Mouse (Mus musculus) kidney, embryonic 16.5 days (tissue): ENCODE results near the gene Rgl1. TPM values are rescaled to one million over a fixed set of nuclear protein-coding genes. Genes with fewer than 3 reads are reported as not detected.
"Not testable (repeated sequence)": the region's sequence is repeated elsewhere in the genome, so short reads cannot be mapped to it uniquely, and the experiment has no call there.

Experiments used
- ATAC-seq: fragments of 200-750 bp; cut with Nextera tagmentation; 2 replicates; pipeline ENCODE4 v1.8.0; 2017; ENCODE audit warnings: moderate TSS enrichment; ENCODE audit not compliant: low FRiP score, low TSS enrichment
- H3K27ac ChIP-seq: fragments of 300-500 bp; sonication (generic); 2 replicates; pipeline ENCODE4 v1.5.1; 2014; ENCODE audit warnings: low read length
- H3K27me3 ChIP-seq: fragments of 300-500 bp; sonication (generic); 2 replicates; pipeline ENCODE4 v1.6.1; 2014; ENCODE audit warnings: low read length, control low read depth, mixed read lengths; ENCODE audit not compliant: insufficient read depth
- H3K36me3 ChIP-seq: fragments of 300-500 bp; sonication (generic); 2 replicates; pipeline ENCODE4 v1.6.1; 2014; ENCODE audit warnings: low read length, control low read depth, mixed read lengths; ENCODE audit not compliant: insufficient read depth
- H3K4me1 ChIP-seq: fragments of 300-500 bp; sonication (generic); 2 replicates; pipeline ENCODE4 v1.6.1; 2014; ENCODE audit warnings: low read length, control low read depth, mixed read lengths; ENCODE audit not compliant: insufficient read depth
- H3K4me2 ChIP-seq: fragments of 300-500 bp; sonication (generic); replicated peaks from 2 replicates; pipeline ENCODE4 v1.6.1; 2014; ENCODE audit warnings: low read depth, low read length
- H3K4me3 ChIP-seq: fragments of 300-500 bp; sonication (generic); 2 replicates; pipeline ENCODE4 v1.5.1; 2014; ENCODE audit warnings: mild to moderate bottlenecking, low read length
- H3K9ac ChIP-seq: fragments of 300-500 bp; sonication (generic); replicated peaks from 2 replicates; pipeline ENCODE4 v1.6.1; 2014; ENCODE audit warnings: low read length
- H3K9me3 ChIP-seq: fragments of 300-500 bp; sonication (generic); 2 replicates; pipeline ENCODE4 v1.6.1; 2016; ENCODE audit warnings: low read length, control low read depth
- whole genome bisulfite sequencing: fragments of 180-500 bp; shearing (Covaris S2); extraction: QIAGEN DNeasy Blood & Tissue Kit; methylation state at CpG from one replicate; pipeline ENCODE4 v1.1.7; 2014; 5-methylcytosine and 5-hydroxymethylcytosine counted together
- polyA plus RNA-seq: library from polyadenylated mRNA; unstranded; fragments of >200 nt; fragmentation: Nextera tagmentation; extraction: Ambion mirVana; gene quantifications from 2 replicates; pipeline ENCODE4 v1.2.1, GENCODE M21; 2015

Gene Rgl1
- polyA plus RNA-seq, 1 experiment from 2014 or later = 58.6 TPM

DNA sequence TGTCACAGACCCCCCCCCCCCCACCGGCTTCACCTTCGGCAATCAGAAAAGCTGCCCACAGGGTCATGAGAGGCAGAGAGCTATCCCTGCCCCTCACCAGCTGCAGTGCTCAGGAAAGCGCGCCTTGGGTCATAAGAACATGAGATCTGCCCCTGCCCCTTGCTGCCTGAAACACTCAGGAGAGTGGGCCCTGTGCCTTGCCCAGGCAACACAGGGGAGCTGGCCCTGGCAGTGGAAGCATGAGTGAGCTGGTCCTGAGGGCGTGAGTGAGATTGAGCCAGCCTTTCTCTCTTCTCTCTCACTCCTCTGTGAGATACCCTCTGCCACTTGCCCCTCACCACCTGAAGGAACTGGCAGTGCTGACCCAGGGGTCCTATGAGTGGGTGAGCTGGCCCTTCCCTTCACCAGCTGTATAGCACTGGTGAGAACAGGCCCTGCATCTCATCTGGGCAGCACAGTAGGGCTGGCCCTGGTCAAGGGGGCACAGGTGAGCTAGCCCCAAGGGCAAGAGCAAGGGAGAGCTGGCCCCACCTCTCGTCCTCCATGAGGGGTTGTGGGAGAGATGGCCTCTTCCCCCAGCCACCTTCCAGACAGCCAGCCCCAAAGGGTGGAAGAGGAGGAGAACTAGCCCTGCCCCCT, 115.2 kb downstream of the Rgl1 start:
- Histone ChIP-seq H3K9me3 (no peaks in the 10 kb centered on the region), H3K36me3 (no peaks in the 10 kb centered on the region), H3K27me3 (no peaks in the 10 kb centered on the region), H3K4me3 (no peak overlapping the region), H3K4me1 (no peaks in the 10 kb centered on the region), H3K27ac (no peak overlapping the region), H3K4me2 (no peak overlapping the region), H3K9ac (no peak overlapping the region)
- ATAC-seq = 0 out of 2 replicates have a peak, but pooled peaks have one; percentile 27
- WGBS = 89% methylated on average over 5 of the region's 6 CpGs

DNA sequence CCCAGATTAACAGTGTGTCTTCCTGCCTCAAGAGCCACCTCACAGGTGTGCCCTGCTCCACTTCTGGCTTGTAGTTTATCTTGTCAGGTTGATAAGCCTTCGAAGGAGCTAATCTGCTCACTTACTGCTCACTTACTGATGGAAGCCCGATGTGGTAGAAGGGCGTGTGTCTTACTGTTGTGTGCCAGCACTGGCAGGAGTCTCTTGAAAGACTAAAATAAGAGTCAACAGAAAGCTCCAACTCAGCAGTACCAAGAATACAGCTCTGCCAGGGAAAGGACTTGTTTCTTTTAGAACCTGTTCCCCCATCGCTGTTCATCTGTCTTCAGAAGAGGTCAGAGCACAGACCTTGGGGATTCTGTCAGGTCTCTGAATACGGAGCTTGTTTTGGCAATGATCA, 118.1 kb downstream of the Rgl1 start:
- no peak overlapping the region for H3K9ac ChIP-seq
- H3K9me3 ChIP-seq = no peaks in the 10 kb centered on the region
- H3K27me3 ChIP-seq = no peaks in the 10 kb centered on the region
- H3K4me2 ChIP-seq = no peak overlapping the region
- no peak overlapping the region for H3K27ac ChIP-seq
- H3K4me3 ChIP-seq = no peak overlapping the region
- no peaks in the 10 kb centered on the region for H3K36me3 ChIP-seq
- H3K4me1 ChIP-seq = no peaks in the 10 kb centered on the region
- 89% methylated on average over 5 of the region's 5 CpGs for WGBS
- ATAC-seq = no peak

DNA sequence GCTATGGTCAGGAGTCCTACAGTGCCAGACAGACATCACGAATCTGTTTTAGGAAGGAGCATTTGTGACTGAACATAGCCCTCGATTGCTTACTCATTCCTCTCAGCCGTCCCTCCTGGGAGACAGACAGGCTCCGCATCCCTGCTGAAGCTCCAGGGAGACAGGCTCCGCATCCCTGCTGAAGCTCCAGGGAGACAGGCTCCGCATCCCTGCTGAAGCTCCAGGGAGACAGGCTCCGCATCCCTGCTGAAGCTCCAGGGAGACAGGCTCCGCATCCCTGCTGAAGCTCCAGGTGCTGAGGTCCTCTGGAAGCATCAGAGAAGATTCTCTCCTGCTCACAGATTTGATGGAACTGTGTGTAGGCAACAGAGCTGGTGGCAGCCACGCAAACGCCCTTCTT, 123.9 kb downstream of the Rgl1 start:
- ATAC-seq, H3K9ac ChIP-seq: not testable (repeated sequence)
- 85% methylated on average over 10 of the region's 10 CpGs for WGBS

DNA sequence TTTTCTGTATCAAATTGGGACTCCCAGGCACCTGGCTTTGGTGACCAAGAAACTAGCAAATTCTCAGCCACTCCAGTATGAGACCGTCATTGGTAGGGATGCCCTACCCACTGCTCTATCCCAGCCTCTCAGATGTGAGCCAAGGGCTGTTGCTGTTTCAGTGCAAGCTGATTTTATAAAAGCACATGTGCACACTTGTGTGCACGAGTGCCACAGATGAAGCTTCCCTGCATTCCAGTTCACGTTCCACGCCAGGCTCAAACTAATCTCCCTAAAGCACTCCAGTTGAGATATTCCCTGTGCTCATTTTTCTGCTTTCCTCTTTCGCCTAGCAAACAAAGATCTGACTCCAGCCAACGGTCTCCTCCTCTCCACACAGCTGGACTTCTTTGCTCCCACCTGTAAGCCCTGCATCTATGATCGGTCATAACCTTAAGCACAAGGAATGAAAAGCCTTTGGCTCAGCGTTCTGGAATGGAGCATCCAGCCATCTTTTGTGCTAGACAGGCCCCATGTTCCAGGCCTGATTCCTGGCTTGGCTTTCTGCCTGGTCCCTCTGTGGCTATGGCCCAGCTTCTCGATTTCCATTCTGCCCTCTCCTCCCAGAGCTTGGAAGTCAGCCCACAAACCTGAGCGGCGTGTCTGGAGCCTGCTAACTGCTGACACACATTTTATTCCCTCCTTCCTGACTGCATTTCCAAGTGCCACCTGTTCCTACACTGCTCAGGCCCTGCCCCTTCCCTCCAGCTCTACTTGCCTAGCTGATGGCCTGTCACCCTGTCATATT, 125.8 kb downstream of the Rgl1 start:
- Histone ChIP-seq H3K9ac (no peak overlapping the region), H3K4me2 (no peak overlapping the region), H3K4me3 (no peak overlapping the region), H3K36me3 (no peaks in the 10 kb centered on the region), H3K9me3 (no peaks in the 10 kb centered on the region), H3K4me1 (peaks cover 14% of the 10 kb centered on the region), H3K27ac (peak overlapping the region; percentile 44; the same call in 1 of the 2 replicates), H3K27me3 (no peaks in the 10 kb centered on the region)
- ATAC-seq = peak; percentile 79
- WGBS = 57% methylated on average over 11 of the region's 11 CpGs

More for the DNA sequence above, 123.9 kb downstream of the Rgl1 start:
- peaks cover 14% of the 10 kb centered on the region for H3K4me1 ChIP-seq
- H3K27me3 ChIP-seq, H3K36me3 ChIP-seq, H3K27ac ChIP-seq, H3K9me3 ChIP-seq, H3K4me2 ChIP-seq, H3K4me3 ChIP-seq: not testable (repeated sequence)

DNA sequence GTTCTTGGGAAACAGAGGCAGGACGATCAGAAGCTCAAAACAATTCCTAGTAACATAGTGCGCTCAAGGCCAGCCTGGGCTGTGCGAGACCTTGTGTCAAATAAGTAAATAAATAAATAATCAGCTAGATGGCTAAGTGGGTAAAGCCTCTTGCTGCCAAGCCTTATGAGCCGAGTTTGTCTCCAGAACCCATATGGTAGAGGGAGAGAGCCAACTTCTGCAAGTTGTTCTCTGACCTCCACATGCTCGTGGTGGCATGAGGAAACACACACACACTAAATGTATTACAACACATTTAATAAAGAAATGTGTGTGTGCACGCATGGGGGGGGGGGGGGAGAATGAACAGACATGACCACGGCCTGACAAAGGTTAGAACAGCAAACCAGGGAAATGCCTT, 126.8 kb downstream of the Rgl1 start:
- no peaks in the 10 kb centered on the region for H3K9me3 ChIP-seq
- H3K9ac ChIP-seq = no peak overlapping the region

DNA sequence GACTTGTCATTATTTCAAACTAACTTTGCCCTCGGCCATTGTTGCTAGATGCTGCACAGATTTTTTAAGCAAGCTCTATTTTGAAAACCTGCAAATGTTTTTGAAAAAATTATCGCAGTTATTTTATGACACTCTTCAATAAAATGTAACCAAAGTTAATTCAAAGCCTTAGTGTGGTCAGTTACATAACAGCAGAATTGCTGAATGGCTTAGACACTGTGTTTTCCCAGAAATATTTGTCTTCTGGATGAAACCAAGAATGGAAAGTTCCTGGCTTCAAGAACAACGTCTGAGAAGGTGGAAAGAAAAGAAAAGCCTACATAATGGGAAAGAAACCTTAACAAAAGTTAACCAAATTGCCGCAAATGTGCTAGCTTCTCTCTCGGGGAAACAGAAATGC, 131.5 kb downstream of the Rgl1 start:
- no peaks in the 10 kb centered on the region for H3K27me3 ChIP-seq
- no peak overlapping the region for H3K9ac ChIP-seq
- H3K4me2 ChIP-seq = no peak overlapping the region
- no peak overlapping the region for H3K27ac ChIP-seq
- H3K36me3 ChIP-seq = no peaks in the 10 kb centered on the region
- 84% methylated on average over 5 of the region's 5 CpGs for WGBS
- H3K9me3 ChIP-seq = no peaks in the 10 kb centered on the region
- H3K4me3 ChIP-seq = no peak overlapping the region
- H3K4me1 ChIP-seq = 0 out of 2 replicates have a peak, but pooled peaks cover 6% of the 10 kb centered on the region
- no peak for ATAC-seq

More for the DNA sequence above, 126.8 kb downstream of the Rgl1 start:
- no peaks in the 10 kb centered on the region for H3K27me3 ChIP-seq
- H3K4me2 ChIP-seq = no peak overlapping the region
- no peaks in the 10 kb centered on the region for H3K36me3 ChIP-seq
- no peak for ATAC-seq
- no peak overlapping the region for H3K27ac ChIP-seq
- H3K4me3 ChIP-seq = no peak overlapping the region
- 82% methylated on average over 7 of the region's 7 CpGs for WGBS
- H3K4me1 ChIP-seq = peaks cover 14% of the 10 kb centered on the region

DNA sequence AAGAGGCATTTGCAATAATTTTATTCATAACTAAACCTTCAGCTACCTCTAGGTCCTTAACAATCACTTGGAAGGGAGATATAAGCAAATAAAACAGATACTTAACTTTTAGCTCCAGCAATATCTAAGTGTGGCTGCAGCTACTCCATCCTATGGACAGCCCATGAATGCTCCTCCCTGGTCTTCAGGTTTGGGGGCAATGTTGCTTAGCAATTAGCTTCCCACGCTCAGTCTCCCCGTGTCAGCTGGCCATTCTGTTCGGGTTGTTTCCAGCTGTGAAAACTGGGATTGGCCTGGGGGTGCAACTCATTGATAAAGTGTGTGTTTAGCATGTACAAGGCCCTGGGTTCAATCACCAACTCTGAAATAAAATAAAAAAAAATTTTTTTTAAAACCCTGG, 136.4 kb downstream of the Rgl1 start:
- Histone ChIP-seq H3K27ac (no peak overlapping the region), H3K4me3 (no peak overlapping the region), H3K9me3 (no peaks in the 10 kb centered on the region), H3K36me3 (no peaks in the 10 kb centered on the region), H3K27me3 (no peaks in the 10 kb centered on the region), H3K4me1 (0 out of 2 replicates have a peak, but pooled peaks cover 6% of the 10 kb centered on the region), H3K4me2 (no peak overlapping the region), H3K9ac (no peak overlapping the region)
- no peak for ATAC-seq
- WGBS = 57% methylated on average over 3 of the region's 3 CpGs

DNA sequence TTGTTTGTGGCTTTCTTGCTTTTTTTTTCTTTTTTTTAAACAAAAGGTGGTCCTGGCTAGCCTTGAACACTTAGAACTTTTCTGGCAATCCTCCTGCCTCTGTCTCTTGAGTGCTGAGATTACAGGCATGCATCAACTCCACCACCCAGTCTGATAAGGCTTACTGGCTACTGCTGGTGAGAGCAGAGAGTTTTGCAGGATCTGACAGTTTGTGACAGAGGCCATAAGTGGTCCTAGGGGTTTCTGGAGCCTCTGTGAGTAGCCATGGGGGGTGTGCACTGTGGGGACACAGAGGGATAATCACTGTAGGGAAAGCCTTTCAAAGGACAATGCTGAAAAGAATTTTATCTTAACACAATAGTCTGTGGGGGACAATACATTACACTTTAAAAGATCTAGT, 140.5 kb downstream of the Rgl1 start:
- peaks cover 30% of the 10 kb centered on the region for H3K4me1 ChIP-seq
- no peaks in the 10 kb centered on the region for H3K9me3 ChIP-seq
- no peaks in the 10 kb centered on the region for H3K36me3 ChIP-seq
- peak overlapping the region; percentile 88 for H3K27ac ChIP-seq
- no peak for ATAC-seq
- H3K4me3 ChIP-seq = peak overlapping the region; percentile 61
- H3K9ac ChIP-seq = peak overlapping the region; percentile 78
- peak overlapping the region; percentile 61 for H3K4me2 ChIP-seq
- H3K27me3 ChIP-seq = no peaks in the 10 kb centered on the region

DNA sequence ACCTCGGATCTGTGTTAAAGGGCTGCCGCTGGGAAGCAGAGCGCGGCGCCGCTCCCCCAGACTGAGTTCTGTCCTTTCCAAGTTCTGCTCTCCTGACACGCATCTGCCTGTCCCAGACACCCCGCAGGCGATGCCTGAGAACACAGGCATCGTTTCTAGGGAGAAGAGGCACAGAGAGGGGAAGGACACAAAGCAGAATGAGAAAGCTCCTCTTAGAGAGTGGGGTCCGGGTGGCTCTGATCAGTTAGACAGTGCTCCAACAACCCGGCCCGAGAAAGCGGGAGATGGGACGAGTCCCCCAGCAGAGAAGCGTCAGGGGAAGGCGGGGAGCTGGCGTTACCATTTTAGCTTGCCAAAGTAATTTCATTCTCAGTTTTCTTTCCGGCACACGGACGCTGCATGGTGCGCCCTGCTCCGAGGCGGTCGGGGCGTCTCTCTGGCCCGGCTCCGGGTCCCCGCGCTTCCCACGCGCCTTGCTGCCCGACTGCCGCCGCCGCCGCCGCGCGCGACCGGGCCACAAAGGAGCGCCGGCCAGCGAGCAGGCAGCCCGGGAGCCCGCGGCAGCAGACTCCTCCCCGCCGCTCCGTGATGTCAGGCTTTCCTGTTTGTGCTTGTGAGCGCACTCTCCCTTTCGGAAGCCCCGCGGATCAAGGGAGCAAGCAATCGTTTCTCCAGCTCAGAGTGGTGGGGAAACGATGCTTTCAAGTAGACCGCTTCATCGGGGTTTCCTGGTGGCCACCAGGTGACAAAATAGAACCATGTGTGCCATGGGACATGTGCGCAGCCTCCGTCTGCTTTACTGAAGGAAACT, 141.3 kb downstream of the Rgl1 start:
- Histone ChIP-seq H3K27me3 (no peaks in the 10 kb centered on the region), H3K27ac (peak overlapping the region; percentile 88), H3K4me2 (peak overlapping the region; percentile 61), H3K4me3 (peak overlapping the region; percentile 61), H3K9ac (peak overlapping the region; percentile 78), H3K9me3 (no peaks in the 10 kb centered on the region), H3K36me3 (no peaks in the 10 kb centered on the region), H3K4me1 (peaks cover 30% of the 10 kb centered on the region)
- WGBS = under 1% methylated on average over 59 of the region's 61 CpGs
- ATAC-seq = peak; percentile 84
